Mouse (Mus musculus) embryonic facial prominence, embryonic 10.5 days (tissue): ENCODE measurements at regions not wholly inside any gene's neighbourhood (a gene's known extent, or its start where the extent isn't known, plus 50 kb on each side); places are given as distances from the start of the nearest gene placed in this dataset.
A peak's percentile ranks its signal among the peaks of the same experiment; 100 is the strongest.
"Not testable (repeated sequence)": the region's sequence is repeated elsewhere in the genome, so short reads cannot be mapped to it uniquely, and the experiment has no call there.

Experiments used
- DNase-seq: peaks from one replicate; pipeline ENCODE4 v3.0.0-alpha.2; 2017; ENCODE audit warnings: low spot score
- H3K27ac ChIP-seq: fragments of 300-500 bp; sonication (generic); replicated peaks from 2 replicates; pipeline ENCODE4 v1.5.1; 2016; ENCODE audit warnings: mild to moderate bottlenecking
- H3K27me3 ChIP-seq: fragments of 300-500 bp; sonication (generic); replicated peaks from 2 replicates; pipeline ENCODE4 v1.6.1; 2016; ENCODE audit warnings: low read depth, mild to moderate bottlenecking; ENCODE audit not compliant: poor library complexity, severe bottlenecking
- H3K36me3 ChIP-seq: fragments of 300-500 bp; sonication (generic); replicated peaks from 2 replicates; pipeline ENCODE4 v1.6.1; 2016; ENCODE audit warnings: mild to moderate bottlenecking, moderate library complexity
- H3K4me1 ChIP-seq: fragments of 300-500 bp; sonication (generic); 2 replicates; pipeline ENCODE4 v1.6.1; 2016
- H3K4me3 ChIP-seq: fragments of 300-500 bp; sonication (generic); 2 replicates; pipeline ENCODE4 v1.5.1; 2016; ENCODE audit warnings: mild to moderate bottlenecking, moderate library complexity
- H3K9me3 ChIP-seq: fragments of 300-500 bp; sonication (generic); 2 replicates; pipeline ENCODE4 v1.6.1; 2016; ENCODE audit warnings: mild to moderate bottlenecking
- WGBS: fragments of 180-500 bp; shearing (Covaris S2); methylation state at CpG from one replicate; pipeline ENCODE4 v1.1.7; 2016; 5-methylcytosine and 5-hydroxymethylcytosine counted together

DNA sequence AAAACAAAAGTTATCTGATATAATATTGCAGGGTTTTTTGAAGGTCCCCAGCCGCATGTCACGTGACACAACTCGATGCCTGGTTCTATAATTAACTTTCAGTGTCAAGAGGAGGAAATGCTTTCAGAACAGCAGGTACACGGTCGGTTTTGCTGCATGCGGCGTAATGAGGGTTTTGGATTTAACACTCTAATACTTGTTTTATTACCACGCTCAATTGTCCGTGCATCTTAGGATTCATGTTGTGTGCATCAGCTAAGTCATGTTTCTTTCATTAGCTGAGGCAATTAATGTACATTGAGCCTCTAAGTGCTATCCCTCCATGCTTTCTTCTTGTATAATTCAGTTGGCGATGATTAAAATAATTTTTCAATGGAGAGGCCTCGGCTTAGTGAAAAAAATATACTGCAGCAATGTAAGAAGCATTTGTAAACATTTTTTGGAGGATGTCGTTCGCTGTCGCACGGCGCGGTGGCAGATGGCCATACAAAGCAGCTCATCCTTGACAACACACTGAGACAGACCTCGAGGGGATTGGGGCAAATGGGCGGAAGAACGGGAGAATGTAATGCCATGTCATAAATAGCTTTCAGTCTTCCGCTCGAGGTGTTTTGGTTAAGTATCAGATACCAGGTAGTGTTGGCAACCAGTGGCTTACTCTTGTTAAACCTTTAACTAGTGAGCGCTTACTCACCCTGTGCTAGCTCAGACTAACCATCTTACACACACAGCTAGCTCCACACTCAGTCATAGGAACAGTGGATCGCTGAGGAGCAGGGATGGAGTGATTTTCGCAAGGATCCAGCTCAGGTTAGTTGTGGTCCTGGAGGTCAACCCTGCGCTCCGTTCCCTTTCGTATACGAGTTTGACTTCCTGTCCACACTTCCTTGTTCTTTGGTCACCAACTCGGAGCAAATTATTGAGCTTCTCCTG, 130.2 kb upstream of the Rhobtb1 start:
- no peak overlapping the region for H3K4me3 ChIP-seq
- no peaks in the 10 kb centered on the region for H3K36me3 ChIP-seq
- H3K9me3 ChIP-seq = no peaks in the 10 kb centered on the region
- no peaks in the 10 kb centered on the region for H3K27me3 ChIP-seq
- no peak for DNase-seq
- no peaks in the 10 kb centered on the region for H3K4me1 ChIP-seq
- 90% methylated on average over 30 of the region's 30 CpGs for WGBS
- no peak overlapping the region for H3K27ac ChIP-seq

DNA sequence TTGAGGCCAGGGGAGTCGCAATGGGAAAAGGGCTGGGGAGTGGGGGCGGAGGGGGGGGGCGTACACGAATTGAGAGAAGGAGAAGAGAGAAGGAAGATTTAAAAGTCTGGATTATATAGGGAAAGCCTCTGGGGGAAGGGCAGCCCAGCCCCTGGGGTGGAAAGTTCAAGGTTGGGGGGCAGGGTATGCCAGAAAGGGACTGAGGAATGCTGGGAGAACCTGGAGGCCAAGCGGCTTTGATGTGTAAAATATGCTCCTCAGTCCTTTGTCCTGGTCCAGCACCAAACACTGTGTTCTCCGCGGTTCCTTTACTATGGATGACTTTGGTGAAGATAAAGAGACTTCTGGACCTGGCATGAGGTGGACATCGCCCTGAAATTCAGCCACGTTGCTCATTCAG, 117.8 kb upstream of the Rhobtb1 start:
- WGBS = 67% methylated on average over 9 of the region's 9 CpGs
- Histone ChIP-seq H3K27ac (no peak overlapping the region), H3K4me3 (no peak overlapping the region), H3K9me3 (0 out of 2 replicates have a peak, but pooled peaks cover 9% of the 10 kb centered on the region), H3K27me3 (no peaks in the 10 kb centered on the region), H3K4me1 (peaks cover 18% of the 10 kb centered on the region), H3K36me3 (no peaks in the 10 kb centered on the region)
- no peak for DNase-seq

DNA sequence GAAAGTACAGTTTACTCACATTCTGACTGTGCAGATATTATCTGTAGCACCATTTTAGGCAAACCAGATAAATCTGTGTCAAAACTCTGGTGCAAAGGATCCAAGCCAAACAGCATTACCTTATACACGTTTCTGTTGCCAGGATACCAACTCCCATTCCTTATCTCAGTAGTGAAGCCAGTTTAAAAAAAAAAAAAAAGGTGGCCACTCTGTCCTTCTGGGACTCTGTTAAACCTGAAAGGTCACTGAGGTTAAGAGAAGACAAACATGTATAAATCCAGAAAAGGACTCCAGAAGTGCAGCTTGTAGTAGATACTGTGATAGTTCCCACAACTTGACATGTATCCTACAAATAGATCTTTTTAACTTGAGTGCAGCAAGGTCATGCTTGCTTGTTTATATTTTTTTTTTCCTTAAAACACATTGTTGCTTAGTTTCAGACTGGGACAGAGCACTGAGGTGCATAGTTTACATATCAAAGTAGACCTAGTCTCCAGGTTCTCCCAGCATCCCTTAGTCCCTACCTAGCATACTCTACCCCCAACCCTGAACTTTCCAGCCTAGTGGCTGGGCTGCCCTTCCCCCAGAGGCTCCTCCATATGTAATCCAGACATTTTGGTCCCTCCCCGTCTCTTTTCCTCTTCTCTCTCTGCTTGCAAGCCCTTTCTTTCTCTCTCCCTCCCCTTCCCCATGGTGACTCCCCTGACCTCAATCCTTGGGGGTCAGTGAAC, 116.7 kb upstream of the Rhobtb1 start:
- no peak overlapping the region for H3K27ac ChIP-seq

DNA sequence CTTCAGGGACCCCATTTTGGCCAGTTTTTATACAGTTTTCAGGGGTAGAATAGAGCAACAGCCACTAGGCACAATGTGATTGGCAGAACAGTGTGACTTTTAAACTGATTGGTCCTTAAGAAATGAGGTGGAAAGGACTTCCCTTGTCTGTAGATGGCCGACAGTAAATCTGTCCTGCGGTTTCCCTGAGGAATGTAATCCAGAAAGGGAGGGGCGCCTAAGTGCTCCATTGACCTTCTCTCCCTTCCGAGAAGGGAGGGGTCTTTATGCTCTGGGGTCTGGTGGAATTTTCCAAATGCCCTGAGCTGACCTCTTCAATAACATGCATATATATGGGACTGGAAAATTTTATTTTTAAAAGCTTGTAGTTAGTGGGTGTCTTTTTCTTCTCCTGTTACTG, 115.7 kb upstream of the Rhobtb1 start:
- H3K27ac ChIP-seq, H3K4me3 ChIP-seq, H3K9me3 ChIP-seq, DNase-seq, H3K36me3 ChIP-seq, H3K27me3 ChIP-seq: not testable (repeated sequence)
- 71% methylated on average over 4 of the region's 4 CpGs for WGBS
- H3K4me1 ChIP-seq = peaks cover 18% of the 10 kb centered on the region

More for the DNA sequence above, 116.7 kb upstream of the Rhobtb1 start:
- Histone ChIP-seq H3K27me3 (no peaks in the 10 kb centered on the region), H3K9me3 (0 out of 2 replicates have a peak, but pooled peaks cover 9% of the 10 kb centered on the region), H3K36me3 (no peaks in the 10 kb centered on the region), H3K4me3 (no peak overlapping the region), H3K4me1 (peaks cover 18% of the 10 kb centered on the region)
- DNase-seq = peak; percentile 27
- WGBS = 32% methylated on average over 2 of the region's 2 CpGs

DNA sequence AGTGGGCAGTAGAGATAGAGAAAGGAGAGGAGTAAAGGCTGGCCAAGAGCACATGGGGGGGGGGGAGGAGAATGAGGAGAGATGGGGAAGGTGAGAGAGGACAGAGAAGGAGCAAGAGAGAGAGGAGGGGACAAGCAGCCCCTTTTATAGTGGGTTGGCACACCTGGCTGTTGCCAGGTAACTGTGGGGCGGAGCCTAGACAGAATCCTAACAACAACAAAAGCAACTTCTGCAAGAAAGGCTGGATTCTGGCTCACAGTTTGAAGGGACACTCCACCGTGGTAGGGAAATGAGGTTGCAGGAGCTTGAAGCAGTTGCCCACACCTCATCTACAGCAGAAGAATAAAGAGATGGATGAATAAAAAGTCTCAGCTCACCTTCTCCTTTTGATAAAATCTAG, 115.1 kb upstream of the Rhobtb1 start:
- 80% methylated on average over 2 of the region's 2 CpGs for WGBS
- H3K27me3 ChIP-seq = no peaks in the 10 kb centered on the region
- no peak for DNase-seq
- H3K4me1 ChIP-seq = peaks cover 18% of the 10 kb centered on the region
- H3K9me3 ChIP-seq = 0 out of 2 replicates have a peak, but pooled peaks cover 9% of the 10 kb centered on the region
- H3K4me3 ChIP-seq = no peak overlapping the region
- H3K36me3 ChIP-seq = no peaks in the 10 kb centered on the region
- no peak overlapping the region for H3K27ac ChIP-seq

DNA sequence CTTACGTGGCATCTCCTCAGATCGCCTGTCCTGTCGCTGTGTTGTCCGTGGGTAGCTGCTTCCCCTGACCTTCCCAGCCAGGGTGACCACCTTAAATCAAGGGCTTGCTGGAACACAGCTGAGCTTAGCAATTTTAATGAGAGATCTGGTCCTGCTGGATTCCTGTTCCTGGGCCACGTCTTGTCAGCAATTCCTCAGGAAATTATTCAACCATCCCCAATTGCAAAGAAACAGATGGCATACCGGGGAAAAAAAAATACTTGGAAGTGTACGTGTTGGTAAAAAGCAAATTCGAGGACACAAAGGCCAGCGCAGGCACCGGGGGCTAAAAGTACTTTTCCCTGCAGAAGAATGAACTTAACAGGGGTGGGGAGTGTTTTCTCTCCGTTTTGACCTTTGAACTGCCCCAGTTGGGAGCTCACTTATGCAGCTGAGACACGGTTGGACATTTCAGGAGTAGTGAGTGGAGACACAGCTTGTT, 107.0 kb upstream of the Rhobtb1 start:
- peak overlapping the region; percentile 78 for H3K27ac ChIP-seq
- peak overlapping the region; percentile 11; the same call in 1 of the 2 replicates for H3K4me3 ChIP-seq
- peak; percentile 68 for DNase-seq
- 21% methylated on average over 12 of the region's 12 CpGs for WGBS
- no peaks in the 10 kb centered on the region for H3K27me3 ChIP-seq
- H3K36me3 ChIP-seq = no peaks in the 10 kb centered on the region
- no peaks in the 10 kb centered on the region for H3K9me3 ChIP-seq
- peaks cover 34% of the 10 kb centered on the region for H3K4me1 ChIP-seq

DNA sequence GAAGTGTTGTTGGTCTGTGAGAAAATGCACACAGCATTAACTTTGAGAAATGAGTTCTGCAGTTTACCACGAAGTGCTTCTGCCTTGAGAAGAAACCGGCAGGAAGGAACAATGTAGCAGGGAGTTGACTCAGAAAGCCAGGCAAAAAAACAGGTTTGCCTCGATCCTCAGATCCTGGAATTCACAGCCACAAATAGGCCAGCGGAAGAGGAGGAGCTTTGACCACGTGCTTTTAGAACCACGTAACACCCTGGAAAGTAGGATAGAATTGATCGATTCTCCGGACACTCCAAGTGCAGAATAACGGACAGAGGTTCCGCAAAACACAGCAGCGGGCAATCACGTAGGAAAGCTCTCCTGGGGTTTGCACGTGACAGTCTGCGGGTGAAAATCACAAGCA, 106.0 kb upstream of the Rhobtb1 start:
- Histone ChIP-seq H3K4me1 (peaks cover 34% of the 10 kb centered on the region), H3K9me3 (no peaks in the 10 kb centered on the region), H3K4me3 (no peak overlapping the region), H3K36me3 (no peaks in the 10 kb centered on the region), H3K27me3 (no peaks in the 10 kb centered on the region), H3K27ac (peak overlapping the region; percentile 67)
- peak; percentile 10 for DNase-seq
- WGBS = 74% methylated on average over 14 of the region's 14 CpGs

DNA sequence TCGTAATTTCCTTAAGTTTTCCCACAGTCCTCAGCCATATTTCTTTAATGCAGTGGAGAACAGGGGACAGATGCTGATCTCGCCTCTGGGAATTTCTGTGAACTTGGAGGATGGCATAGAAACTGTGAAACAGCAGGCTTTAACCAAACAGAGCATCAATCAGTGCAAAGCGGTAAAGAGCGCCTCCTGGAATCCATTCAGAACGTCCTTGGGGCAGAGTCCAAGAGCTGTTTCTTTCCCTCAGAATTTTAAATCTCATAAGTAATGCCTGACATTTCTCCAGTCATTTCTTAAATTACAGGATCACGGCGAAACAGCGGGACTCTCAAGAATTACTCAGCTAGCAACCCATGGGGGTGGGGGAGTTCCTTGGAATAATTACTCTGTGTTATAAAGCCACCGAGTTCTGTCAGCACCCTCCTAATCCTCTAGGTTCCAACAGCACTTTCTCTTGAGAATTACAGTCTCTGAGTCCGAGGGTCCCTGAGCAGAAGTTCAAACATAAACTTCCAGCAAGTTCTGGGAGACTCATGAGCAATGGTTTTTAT, 105.2 kb upstream of the Rhobtb1 start:
- 46% methylated on average over 10 of the region's 10 CpGs for WGBS
- Histone ChIP-seq H3K4me1 (peaks cover 34% of the 10 kb centered on the region), H3K27me3 (no peaks in the 10 kb centered on the region), H3K36me3 (no peaks in the 10 kb centered on the region), H3K27ac (no peak overlapping the region), H3K4me3 (no peak overlapping the region), H3K9me3 (no peaks in the 10 kb centered on the region)
- DNase-seq = no peak

DNA sequence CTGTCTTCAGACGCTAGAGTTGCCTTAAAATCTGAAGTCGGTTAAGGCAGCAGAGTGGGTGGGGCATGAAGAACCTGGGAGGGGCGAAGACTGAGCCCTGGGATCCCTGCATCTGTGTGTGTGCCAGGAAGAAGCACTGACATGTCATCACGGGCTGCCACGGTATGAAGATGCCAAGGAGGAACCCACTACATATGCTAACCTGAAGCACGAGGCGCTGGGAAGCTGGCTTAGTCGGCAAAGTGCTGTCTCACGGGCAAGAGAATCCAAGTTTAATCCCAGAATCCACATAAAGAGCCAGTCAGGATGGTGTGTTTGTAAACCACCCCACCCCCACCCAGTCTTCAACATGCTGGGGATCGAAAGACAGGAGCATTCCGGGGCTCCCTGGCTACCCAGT, 73.2 kb upstream of the Rhobtb1 start:
- no peak for DNase-seq
- no peak overlapping the region for H3K27ac ChIP-seq
- no peaks in the 10 kb centered on the region for H3K27me3 ChIP-seq
- H3K4me3 ChIP-seq = no peak overlapping the region
- no peaks in the 10 kb centered on the region for H3K4me1 ChIP-seq
- no peaks in the 10 kb centered on the region for H3K9me3 ChIP-seq
- WGBS = 78% methylated on average over 11 of the region's 11 CpGs
- H3K36me3 ChIP-seq = no peaks in the 10 kb centered on the region

DNA sequence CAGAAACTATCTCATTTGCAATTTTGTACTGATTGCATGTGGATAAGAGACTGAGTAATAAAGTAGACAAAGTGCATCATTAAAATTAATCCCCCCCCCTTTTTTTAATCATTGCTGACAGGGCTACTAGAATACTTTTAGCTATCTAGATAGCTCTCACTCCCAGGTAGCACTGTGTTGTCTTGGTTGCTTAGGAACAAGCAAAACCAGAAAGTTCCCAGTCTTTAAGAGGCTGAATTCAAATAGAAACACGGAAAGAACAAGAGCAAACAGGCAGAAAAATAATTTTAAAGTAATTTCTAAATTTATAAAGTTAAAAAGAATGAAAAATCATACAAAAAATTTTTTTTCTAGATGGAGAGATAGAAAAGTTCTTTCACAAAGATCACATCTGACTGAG, 65.0 kb upstream of the Rhobtb1 start:
- Histone ChIP-seq H3K27ac (no peak overlapping the region), H3K4me1 (no peaks in the 10 kb centered on the region), H3K27me3 (no peaks in the 10 kb centered on the region), H3K4me3 (no peak overlapping the region), H3K36me3 (no peaks in the 10 kb centered on the region), H3K9me3 (no peaks in the 10 kb centered on the region)
- no peak for DNase-seq
- 82% methylated on average over 1 of the region's 1 CpGs for WGBS

DNA sequence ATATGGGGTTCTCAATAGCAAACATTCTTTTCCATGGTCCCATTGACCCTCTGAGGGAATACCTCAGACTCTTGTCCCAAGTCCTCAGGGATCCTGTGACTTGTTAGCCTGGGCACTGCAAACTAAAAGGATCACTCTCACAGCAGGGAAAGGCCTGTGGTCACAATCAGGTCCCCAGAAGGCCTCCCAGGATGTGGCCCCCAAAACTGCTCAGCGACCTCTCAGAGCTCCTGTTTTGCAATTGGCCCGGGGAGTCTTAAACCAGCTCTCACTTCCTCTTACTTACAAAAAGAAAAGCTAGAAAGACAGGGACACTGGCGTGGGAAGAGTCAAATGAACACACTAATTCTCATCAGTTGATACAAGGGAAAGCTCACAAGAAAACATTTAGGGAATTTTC, 59.4 kb upstream of the Rhobtb1 start:
- no peak overlapping the region for H3K27ac ChIP-seq
- H3K4me1 ChIP-seq = no peaks in the 10 kb centered on the region
- no peak overlapping the region for H3K4me3 ChIP-seq
- H3K27me3 ChIP-seq = no peaks in the 10 kb centered on the region
- no peak for DNase-seq
- no peaks in the 10 kb centered on the region for H3K36me3 ChIP-seq
- 71% methylated on average over 3 of the region's 3 CpGs for WGBS
- no peaks in the 10 kb centered on the region for H3K9me3 ChIP-seq

DNA sequence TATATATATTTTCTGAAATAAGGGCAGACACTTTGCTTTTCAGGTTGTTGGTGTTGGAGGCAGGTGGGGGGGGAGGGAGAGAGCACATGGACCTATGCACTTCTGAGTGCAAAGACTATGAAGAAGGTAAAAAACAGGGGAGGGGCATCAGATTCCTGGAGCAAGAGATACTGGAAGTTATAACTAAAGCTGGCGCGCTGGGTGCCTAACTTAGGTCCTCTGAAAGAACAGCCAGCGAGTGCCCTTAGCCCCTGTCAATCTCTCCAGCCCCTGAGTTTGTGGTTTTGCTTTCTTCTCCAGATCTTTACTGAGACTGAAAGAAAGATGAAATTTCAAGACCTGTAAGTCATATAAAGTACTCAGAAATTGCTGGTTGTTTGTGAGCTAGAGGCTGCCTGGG, 51.2 kb upstream of the Rhobtb1 start:
- Histone ChIP-seq H3K4me3 (no peak overlapping the region), H3K36me3 (no peaks in the 10 kb centered on the region), H3K27ac (no peak overlapping the region), H3K27me3 (no peaks in the 10 kb centered on the region), H3K4me1 (no peaks in the 10 kb centered on the region), H3K9me3 (no peaks in the 10 kb centered on the region)
- no peak for DNase-seq
- 90% methylated on average over 3 of the region's 3 CpGs for WGBS
